Mouse (Mus musculus) midbrain, embryonic 11.5 days (tissue): ENCODE data around the gene Otud1. TPM values are rescaled to one million over a fixed set of nuclear protein-coding genes. Genes with fewer than 3 reads are reported as not detected.

Experiments
- ATAC-seq: fragments of 200-750 bp; cut with Nextera tagmentation; 2 replicates; pipeline ENCODE4 v1.8.0; 2017; ENCODE audit warnings: moderate TSS enrichment, moderate library complexity; ENCODE audit not compliant: low FRiP score
- DNase-seq: peaks from one replicate; pipeline ENCODE4 v3.0.0; 2015; ENCODE audit warnings: low spot score; ENCODE audit errors: missing footprints
- H3K27ac ChIP-seq: fragments of 300-500 bp; sonication (generic); 2 replicates; pipeline ENCODE4 v1.5.1; 2014; ENCODE audit warnings: low read depth, low read length
- H3K27me3 ChIP-seq: fragments of 300-500 bp; sonication (generic); 2 replicates; pipeline ENCODE4 v1.6.1; 2014; ENCODE audit warnings: mild to moderate bottlenecking, low read length, moderate library complexity, mixed read lengths; ENCODE audit not compliant: control insufficient read depth, insufficient read depth
- H3K36me3 ChIP-seq: fragments of 300-500 bp; sonication (generic); 2 replicates; pipeline ENCODE4 v1.6.1; 2014; ENCODE audit warnings: mild to moderate bottlenecking, low read length, moderate library complexity, mixed read lengths; ENCODE audit not compliant: control insufficient read depth, insufficient read depth
- H3K4me1 ChIP-seq: fragments of 300-500 bp; sonication (generic); 2 replicates; pipeline ENCODE4 v1.6.1; 2014; ENCODE audit warnings: low read length; ENCODE audit not compliant: control insufficient read depth, insufficient read depth
- H3K4me2 ChIP-seq: fragments of 300-500 bp; sonication (generic); 2 replicates; pipeline ENCODE4 v1.6.1; 2014; ENCODE audit warnings: mild to moderate bottlenecking, moderate library complexity
- H3K4me3 ChIP-seq: fragments of 300-500 bp; sonication (generic); 2 replicates; pipeline ENCODE4 v1.5.1; 2014; ENCODE audit warnings: low read depth, low read length
- H3K9ac ChIP-seq: fragments of 300-500 bp; sonication (generic); 2 replicates; pipeline ENCODE4 v1.6.1; 2014; ENCODE audit warnings: low read length
- H3K9me3 ChIP-seq: fragments of 300-500 bp; sonication (generic); 2 replicates; pipeline ENCODE4 v1.6.1; 2016; ENCODE audit warnings: low read length; ENCODE audit not compliant: control insufficient read depth
- WGBS: fragments of 180-500 bp; shearing (Covaris S2); extraction: QIAGEN DNeasy Blood & Tissue Kit; methylation state at CpG from one replicate; pipeline ENCODE4 v1.1.7; 2014; 5-methylcytosine and 5-hydroxymethylcytosine counted together
- polyA plus RNA-seq: library from polyadenylated mRNA; unstranded; fragments of >200 nt; fragmentation: Nextera tagmentation; extraction: Ambion mirVana; gene quantifications from 2 replicates; pipeline ENCODE4 v1.2.1, GENCODE M21; 2014

The Otud1 gene
- polyA plus RNA-seq, 1 experiment from 2014 or later: 0.93 TPM

DNA sequence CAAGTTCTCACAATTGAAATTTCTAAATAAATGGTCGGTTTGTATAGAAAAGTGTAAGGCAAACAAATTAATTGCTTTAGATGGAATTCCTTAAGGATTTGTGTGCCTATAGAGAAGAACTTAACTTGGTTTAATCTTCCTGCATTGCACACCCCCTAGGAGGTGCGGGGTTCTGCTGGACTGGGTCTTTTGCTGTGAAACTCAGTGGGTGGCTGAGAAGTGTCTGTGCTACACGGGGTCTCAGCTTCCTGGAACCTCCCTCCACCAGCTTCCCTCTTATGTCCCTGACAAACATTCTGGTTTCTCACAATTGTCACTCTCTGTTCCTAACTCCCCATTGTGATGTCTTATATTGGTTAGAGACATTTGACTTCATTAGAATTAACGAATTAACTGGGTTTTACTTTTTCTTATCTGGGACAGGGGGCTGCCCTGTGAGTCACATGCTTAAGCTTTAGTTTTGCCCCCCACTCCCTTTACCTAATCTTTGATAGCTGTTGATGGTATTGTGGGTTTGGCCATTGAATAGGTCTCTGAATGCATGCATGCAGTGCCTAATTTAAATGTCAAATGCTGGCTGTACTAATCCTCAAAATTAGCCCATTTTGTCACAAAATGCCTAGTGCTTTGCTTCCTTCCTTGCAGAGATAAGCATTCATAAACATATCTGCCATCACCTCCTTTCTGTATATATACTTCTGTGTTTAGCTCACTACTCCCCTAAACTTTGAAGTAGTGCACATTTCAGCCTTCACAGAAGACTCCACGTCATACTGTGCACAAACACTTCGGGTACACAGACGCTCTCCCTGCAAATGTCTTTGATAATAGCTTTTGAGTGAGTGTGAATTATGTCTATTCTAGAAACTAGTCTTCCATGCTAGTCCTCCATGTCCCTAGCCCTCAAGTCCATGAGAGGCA lies 7.3 kb downstream of the Otud1 start:
- Histone ChIP-seq H3K4me1 (peaks cover 7% of the 10 kb centered on the region), H3K27me3 (no peaks in the 10 kb centered on the region), H3K4me2 (no peak overlapping the region), H3K9ac (no peak overlapping the region), H3K27ac (no peak overlapping the region), H3K4me3 (no peak overlapping the region), H3K36me3 (no peaks in the 10 kb centered on the region), H3K9me3 (no peaks in the 10 kb centered on the region)
- DNase-seq (peak; percentile 84), ATAC-seq (peak; percentile 69; the same call in 1 of the 2 replicates)
- WGBS: 25% methylated on average over 7 of the region's 7 CpGs

DNA sequence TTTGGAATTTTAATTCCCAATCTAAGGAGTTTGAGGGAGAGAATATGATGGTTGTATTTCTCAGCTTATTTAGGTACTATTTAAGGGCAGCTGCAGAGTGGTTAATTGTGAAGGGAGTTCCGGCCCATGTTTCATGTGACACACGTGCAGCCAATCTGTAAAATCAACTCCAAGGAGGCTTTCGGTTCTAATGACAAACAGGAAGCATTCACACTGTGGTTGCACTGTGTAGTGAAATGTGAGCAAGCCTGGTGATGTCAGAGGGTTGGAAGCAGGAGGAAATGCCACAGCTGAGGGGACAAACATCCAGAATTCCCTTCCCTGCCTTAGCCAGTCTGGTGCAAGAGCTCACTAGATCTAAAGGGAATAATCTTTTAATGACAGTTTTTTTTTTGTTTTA lies 8.3 kb downstream of the Otud1 start:
- no peak overlapping the region for H3K9ac ChIP-seq
- H3K4me3 ChIP-seq: no peak overlapping the region
- H3K4me2 ChIP-seq: no peak overlapping the region
- peaks cover 7% of the 10 kb centered on the region for H3K4me1 ChIP-seq
- H3K36me3 ChIP-seq: no peaks in the 10 kb centered on the region
- 55% methylated on average over 3 of the region's 3 CpGs for WGBS
- no peak overlapping the region for H3K27ac ChIP-seq
- ATAC-seq: no peak
- no peaks in the 10 kb centered on the region for H3K9me3 ChIP-seq
- H3K27me3 ChIP-seq: no peaks in the 10 kb centered on the region
- no peak for DNase-seq

DNA sequence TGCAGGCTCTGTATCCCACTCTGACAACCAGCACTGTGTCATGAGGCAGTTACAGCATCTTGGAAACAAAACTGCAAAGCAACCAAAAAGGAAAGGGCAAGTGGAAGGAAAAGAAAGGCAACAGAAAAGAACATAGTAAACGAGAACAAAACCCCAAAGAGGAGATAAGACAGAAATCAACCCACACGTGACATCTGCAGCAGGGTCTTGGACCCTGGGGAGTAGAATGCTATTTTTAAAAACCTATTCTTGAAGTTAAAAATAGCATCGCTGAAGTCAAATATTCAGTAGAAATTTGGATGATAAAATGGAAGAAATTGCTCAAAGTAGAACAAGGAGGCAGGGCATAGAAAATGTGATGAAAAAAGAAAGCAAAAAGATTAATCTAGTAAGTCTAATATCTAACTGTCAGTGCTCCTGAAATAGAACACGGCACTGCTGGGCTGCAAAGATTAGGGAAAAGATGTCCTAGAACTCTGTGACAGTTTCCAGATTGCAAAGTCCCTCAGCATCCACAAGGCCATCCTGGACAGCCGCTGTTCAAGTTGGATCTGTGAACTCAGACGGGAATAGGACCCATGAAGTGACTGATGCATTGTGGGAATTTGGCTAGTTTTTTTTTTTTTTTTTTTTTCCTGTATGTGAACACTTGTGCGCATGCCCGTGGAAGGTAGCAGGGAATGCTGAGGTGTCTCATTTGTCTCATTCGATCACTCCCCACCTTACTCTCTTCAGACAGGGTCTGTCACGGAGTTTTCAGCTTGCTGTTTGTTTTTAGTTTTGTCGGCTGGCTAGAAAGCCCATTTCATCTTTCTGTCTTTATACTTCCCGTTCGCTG lies 13.5 kb downstream of the Otud1 start:
- Histone ChIP-seq H3K36me3 (no peaks in the 10 kb centered on the region), H3K9me3 (no peaks in the 10 kb centered on the region), H3K27me3 (no peaks in the 10 kb centered on the region), H3K9ac (no peak overlapping the region), H3K4me3 (no peak overlapping the region), H3K27ac (no peak overlapping the region), H3K4me1 (no peaks in the 10 kb centered on the region), H3K4me2 (no peak overlapping the region)
- WGBS: 88% methylated on average over 13 of the region's 13 CpGs
- no peak for DNase-seq
- no peak for ATAC-seq

DNA sequence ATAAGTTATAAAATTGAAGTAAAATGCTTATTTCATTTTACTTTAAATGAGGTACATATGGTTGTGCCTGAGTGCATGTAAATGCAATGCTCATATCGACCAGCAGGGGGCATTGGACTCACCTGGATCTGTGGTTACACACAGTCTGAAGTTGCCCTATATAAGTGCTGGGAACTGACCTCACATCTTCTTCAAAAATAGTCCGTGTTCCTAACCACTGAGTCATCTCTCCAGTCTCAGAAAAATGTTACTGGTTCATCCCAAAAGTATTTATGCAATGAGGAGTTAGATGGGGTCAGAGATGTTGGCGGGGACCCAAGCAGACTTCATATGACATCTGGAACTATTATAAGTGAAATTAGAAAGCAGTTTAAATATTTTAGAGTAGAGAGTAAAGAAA lies 25.4 kb downstream of the Otud1 start:
- DNase-seq (no peak), ATAC-seq (0 out of 2 replicates have a peak, but pooled peaks have one; percentile 42)
- Histone ChIP-seq H3K27ac (no peak overlapping the region), H3K9me3 (no peaks in the 10 kb centered on the region), H3K4me2 (no peak overlapping the region), H3K9ac (no peak overlapping the region), H3K4me3 (no peak overlapping the region), H3K36me3 (no peaks in the 10 kb centered on the region), H3K4me1 (no peaks in the 10 kb centered on the region), H3K27me3 (no peaks in the 10 kb centered on the region)
- 48% methylated on average over 3 of the region's 3 CpGs for WGBS

DNA sequence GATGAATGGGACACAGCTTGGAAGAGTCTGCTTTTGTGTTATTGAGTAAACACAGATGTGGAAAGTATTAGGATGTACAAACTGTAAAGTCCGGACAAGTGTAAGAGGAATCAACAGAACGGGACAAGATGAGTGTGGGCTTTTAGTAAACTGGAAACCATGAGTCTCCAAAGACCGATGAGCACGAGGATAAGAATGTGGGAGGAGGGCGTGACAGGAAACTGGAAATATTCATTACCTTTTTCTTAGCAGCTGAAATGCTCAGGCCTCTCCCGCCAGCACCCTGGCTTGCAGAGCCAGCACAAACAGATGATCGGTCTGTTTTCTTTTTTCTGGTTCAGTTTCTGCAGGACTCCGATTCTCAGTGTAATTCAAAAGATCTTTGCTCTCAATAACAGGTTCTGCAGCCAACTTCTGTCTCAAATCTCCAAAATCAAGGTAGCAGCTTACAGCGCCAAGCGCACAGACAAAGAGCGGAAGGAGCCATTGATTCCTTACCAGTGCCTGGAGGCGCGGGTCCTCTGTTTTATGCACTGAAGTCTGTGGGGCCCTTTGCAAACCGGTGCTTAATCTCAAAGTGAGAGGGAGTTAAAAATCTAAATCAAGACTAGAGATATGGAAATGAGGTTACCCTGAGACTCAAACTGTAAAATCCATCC lies 28.1 kb downstream of the Otud1 start:
- H3K27ac ChIP-seq: no peak overlapping the region

DNA sequence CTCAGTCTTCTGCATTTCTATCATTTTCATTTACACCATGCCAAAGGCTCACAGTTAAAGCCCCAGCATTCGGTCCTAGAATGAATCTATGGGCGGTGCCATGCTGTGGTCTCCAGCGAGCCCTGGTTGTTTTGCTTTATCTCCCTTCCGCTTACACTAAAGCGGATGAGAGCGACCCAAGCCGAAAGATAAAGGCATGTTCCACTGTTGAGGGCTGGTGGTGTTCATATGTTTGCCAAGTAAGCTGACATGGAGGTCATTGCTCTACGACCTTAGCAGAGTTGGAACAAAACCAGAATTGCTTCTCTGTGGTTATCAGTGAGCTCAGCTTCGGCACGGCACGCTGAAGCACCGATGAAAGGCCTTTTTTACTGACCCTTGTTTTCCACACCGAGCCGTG lies 32.5 kb downstream of the Otud1 start:
- Histone ChIP-seq H3K36me3 (no peaks in the 10 kb centered on the region), H3K4me1 (no peaks in the 10 kb centered on the region), H3K27ac (no peak overlapping the region), H3K9ac (no peak overlapping the region), H3K4me3 (no peak overlapping the region), H3K27me3 (no peaks in the 10 kb centered on the region), H3K9me3 (no peaks in the 10 kb centered on the region), H3K4me2 (no peak overlapping the region)
- no peak for DNase-seq
- no peak for ATAC-seq
- WGBS: 90% methylated on average over 14 of the region's 14 CpGs

More for the DNA sequence above, 28.1 kb downstream of the Otud1 start:
- Histone ChIP-seq H3K36me3 (no peaks in the 10 kb centered on the region), H3K4me2 (no peak overlapping the region), H3K9ac (no peak overlapping the region), H3K9me3 (no peaks in the 10 kb centered on the region), H3K27me3 (no peaks in the 10 kb centered on the region), H3K4me3 (no peak overlapping the region), H3K4me1 (no peaks in the 10 kb centered on the region)
- WGBS: 67% methylated on average over 14 of the region's 14 CpGs
- no peak for ATAC-seq
- DNase-seq: no peak

DNA sequence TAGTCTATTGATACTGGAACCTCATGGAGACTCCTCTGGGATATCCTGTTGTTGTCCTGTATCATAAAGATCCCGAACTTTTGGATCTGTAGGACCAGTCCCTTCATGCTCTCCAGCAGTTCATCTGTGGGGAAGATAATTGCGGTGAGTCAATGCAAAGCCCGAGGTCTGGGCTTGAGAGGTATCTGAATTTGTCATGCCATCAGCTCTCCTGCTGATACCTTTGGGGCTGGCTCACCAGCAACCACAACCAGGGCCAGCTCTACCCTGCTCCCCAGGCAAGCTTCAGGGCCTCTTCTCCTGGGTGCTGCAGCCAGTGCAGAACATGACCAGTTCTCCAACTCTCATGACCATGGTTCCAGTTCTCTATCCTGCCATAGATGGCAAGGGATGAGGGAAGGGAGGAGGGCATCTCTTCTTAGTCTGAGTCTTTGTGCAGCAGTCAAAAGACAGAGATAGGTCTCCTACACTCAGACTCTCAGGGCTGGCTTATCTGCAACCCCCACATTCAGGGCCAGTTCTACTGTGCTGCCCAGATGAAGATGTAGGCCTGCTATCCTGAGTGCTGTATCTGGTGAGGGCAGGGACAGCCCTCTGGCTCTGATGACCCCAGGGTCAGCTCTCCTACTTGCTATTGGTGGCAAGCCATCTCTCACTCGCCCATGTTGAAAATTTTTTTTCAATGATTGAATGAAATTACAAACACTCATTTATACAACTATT lies 42.2 kb downstream of the Otud1 start:
- Histone ChIP-seq H3K9me3 (no peaks in the 10 kb centered on the region), H3K4me1 (no peaks in the 10 kb centered on the region), H3K36me3 (no peaks in the 10 kb centered on the region), H3K27ac (no peak overlapping the region), H3K27me3 (no peaks in the 10 kb centered on the region), H3K9ac (no peak overlapping the region), H3K4me2 (no peak overlapping the region), H3K4me3 (no peak overlapping the region)
- no peak for ATAC-seq
- 83% methylated on average over 4 of the region's 4 CpGs for WGBS
- no peak for DNase-seq

DNA sequence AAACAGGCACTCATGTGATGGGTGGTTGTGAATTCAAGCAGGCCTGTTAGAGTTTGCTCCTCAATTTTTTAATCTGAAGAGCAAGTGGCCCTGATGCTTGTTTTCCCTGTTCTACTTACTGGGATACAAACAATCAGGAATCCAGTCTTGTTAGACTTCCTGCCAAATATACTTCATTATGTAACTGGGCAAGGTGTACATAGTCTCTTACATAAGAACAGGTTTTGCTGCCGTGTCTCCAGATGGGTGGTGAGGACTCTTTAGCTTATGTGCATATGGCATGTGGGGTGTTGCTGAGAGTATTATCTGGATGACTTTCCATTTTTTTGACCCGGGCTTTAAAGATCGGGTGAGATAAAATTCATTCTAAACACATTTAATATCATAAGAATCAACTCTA lies 43.8 kb downstream of the Otud1 start:
- Histone ChIP-seq H3K36me3 (no peaks in the 10 kb centered on the region), H3K9ac (no peak overlapping the region), H3K27me3 (no peaks in the 10 kb centered on the region), H3K4me2 (no peak overlapping the region), H3K4me1 (no peaks in the 10 kb centered on the region), H3K9me3 (no peaks in the 10 kb centered on the region), H3K27ac (no peak overlapping the region), H3K4me3 (no peak overlapping the region)
- no peak for ATAC-seq
- 91% methylated on average over 3 of the region's 3 CpGs for WGBS
- no peak for DNase-seq
